Mouse (Mus musculus) natural killer cell, adult 2 months (primary cell): ENCODE data around the gene Tdp2.

Experiments used
- DNase-seq, 2 experiments: peaks; one replicate each; pipeline ENCODE4 v3.0.0; 2022; ENCODE audit warnings: low spot score in 2 of 2

Gene Tdp2

GRCm38 (mm10) chr13:24880208-24880607 lies 48.7 kb downstream of the Tdp2 start:
- DNase-seq, result no peak

GRCm38 (mm10) chr13:24880704-24881103 lies 49.2 kb downstream of the Tdp2 start:
- no peak for DNase-seq

GRCm38 (mm10) chr13:24882411-24882810 lies 50.9 kb downstream of the Tdp2 start:
- DNase-seq, result no peak

- no peak for DNase-seq
Measured at GRCm38 (mm10) chr13:24889554-24889953, 58.1 kb downstream of the Tdp2 start.
